Mouse (Mus musculus) small intestine, adult 2 months (tissue): ENCODE measurements around the gene Sdcbp2. TPM values are rescaled to one million over a fixed set of nuclear protein-coding genes. Genes with fewer than 3 reads are reported as not detected.
A peak's percentile ranks its signal among the peaks of the same experiment; 100 is the strongest.

Experiments
- H3K27ac ChIP-seq: fragments of 200-500 bp; 2 replicates; pipeline ENCODE4 v1.5.1; 2012; ENCODE audit warnings: low read depth, low read length, control low read depth, inconsistent platforms; ENCODE audit not compliant: insufficient read depth
- H3K27me3 ChIP-seq: fragments of 200-500 bp; 2 replicates; pipeline ENCODE4 v1.6.1; 2012; ENCODE audit warnings: mild to moderate bottlenecking, moderate library complexity, low read length, inconsistent platforms; ENCODE audit not compliant: control insufficient read depth, insufficient read depth
- H3K36me3 ChIP-seq: fragments of 200-500 bp; 2 replicates; pipeline ENCODE4 v1.6.1; 2012; ENCODE audit warnings: mild to moderate bottlenecking, low read length, control low read depth, inconsistent platforms; ENCODE audit not compliant: control insufficient read depth, insufficient read depth
- H3K4me1 ChIP-seq: fragments of 200-500 bp; 2 replicates; pipeline ENCODE4 v1.6.1; 2012; ENCODE audit warnings: low read length, inconsistent platforms, mixed read lengths; ENCODE audit not compliant: control insufficient read depth, insufficient read depth, insufficient read length
- H3K4me3 ChIP-seq: fragments of 200-500 bp; 2 replicates; pipeline ENCODE4 v1.5.1; 2012; ENCODE audit warnings: low read depth, mild to moderate bottlenecking, control low read depth, inconsistent platforms, low read length, moderate library complexity
- CTCF ChIP-seq: fragments of 200-500 bp; IDR thresholded peaks from 2 replicates; pipeline ENCODE4 v1.5.1; 2012; ENCODE audit warnings: low read depth, mild to moderate bottlenecking, control low read depth, inconsistent platforms, low read length, moderate library complexity, mixed read lengths; ENCODE audit not compliant: insufficient replicate concordance, insufficient read length; ENCODE audit errors: extremely low read depth
- POLR2A ChIP-seq: fragments of 200-500 bp; IDR thresholded peaks from 2 replicates; pipeline ENCODE4 v1.6.1; 2012; ENCODE audit warnings: low read depth, mild to moderate bottlenecking, control low read depth, inconsistent platforms, low read length, moderate library complexity
- WGBS: fragments of 180-500 bp; shearing (Covaris S2); methylation state at CpG from one replicate; pipeline ENCODE4 v1.1.7; 2018; 5-methylcytosine and 5-hydroxymethylcytosine counted together
- polyA plus RNA-seq: library from polyadenylated mRNA; depleted of rRNA; stranded (reverse); fragments of >200 nt; gene quantifications from 2 replicates; pipeline ENCODE4 v1.2.3, GENCODE M21; 2012

The Sdcbp2 gene
- polyA plus RNA-seq, 1 experiment: 228 TPM

DNA sequence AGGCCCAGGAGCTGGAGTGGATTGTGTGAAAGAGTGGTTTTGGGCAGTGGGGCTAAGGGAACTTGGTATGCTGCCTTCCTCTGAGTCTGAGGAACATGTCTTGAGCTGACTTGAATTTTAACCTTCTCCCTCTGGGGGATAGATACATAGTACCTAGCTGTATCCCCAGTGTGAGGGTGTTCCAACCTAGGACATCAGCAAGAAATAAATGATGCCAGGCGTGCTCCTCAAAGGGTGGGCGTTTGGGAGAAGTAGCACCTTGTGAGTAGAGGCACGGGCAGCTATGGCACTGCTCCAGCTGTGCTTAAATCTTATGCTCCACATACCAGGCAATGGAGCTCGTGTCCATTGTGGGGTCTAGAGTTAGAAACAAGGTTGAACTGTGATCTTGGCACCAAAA is 25.9 kb upstream of the Sdcbp2 start:
- TF ChIP-seq POLR2A: no peak
- TF ChIP-seq CTCF: no peak
- Histone ChIP-seq H3K27me3 (no peaks in the 10 kb centered on the region), H3K4me1 (peaks cover 34% of the 10 kb centered on the region), H3K36me3 (peaks cover 15% of the 10 kb centered on the region; the same call in 1 of the 2 replicates), H3K27ac (no peak overlapping the region), H3K4me3 (no peak overlapping the region)
- 85% methylated on average over 4 of the region's 4 CpGs for WGBS

- peaks cover 14% of the 10 kb centered on the region for H3K36me3 ChIP-seq
- H3K4me1 ChIP-seq: peaks cover 26% of the 10 kb centered on the region
- WGBS: 81% methylated on average over 3 of the region's 3 CpGs
- no peaks in the 10 kb centered on the region for H3K27me3 ChIP-seq
- no peak for TF ChIP-seq POLR2A
- TF ChIP-seq CTCF: no peak
- no peak overlapping the region for H3K4me3 ChIP-seq
- no peak overlapping the region for H3K27ac ChIP-seq
These were observed 22.8 kb upstream of the Sdcbp2 start for GRCm38 (mm10) chr2:151549615-151550121.

- no peak overlapping the region for H3K4me3 ChIP-seq
- peak overlapping the region; percentile 95 for H3K27ac ChIP-seq
- peaks cover 12% of the 10 kb centered on the region; the same call in 1 of the 2 replicates for H3K4me1 ChIP-seq
- peaks cover 23% of the 10 kb centered on the region for H3K36me3 ChIP-seq
- no peaks in the 10 kb centered on the region for H3K27me3 ChIP-seq
- 42% methylated on average over 7 of the region's 7 CpGs for WGBS
- TF ChIP-seq CTCF: no peak
- no peak for TF ChIP-seq POLR2A
These were observed 9.2 kb upstream of the Sdcbp2 start for GRCm38 (mm10) chr2:151562930-151563921.

DNA sequence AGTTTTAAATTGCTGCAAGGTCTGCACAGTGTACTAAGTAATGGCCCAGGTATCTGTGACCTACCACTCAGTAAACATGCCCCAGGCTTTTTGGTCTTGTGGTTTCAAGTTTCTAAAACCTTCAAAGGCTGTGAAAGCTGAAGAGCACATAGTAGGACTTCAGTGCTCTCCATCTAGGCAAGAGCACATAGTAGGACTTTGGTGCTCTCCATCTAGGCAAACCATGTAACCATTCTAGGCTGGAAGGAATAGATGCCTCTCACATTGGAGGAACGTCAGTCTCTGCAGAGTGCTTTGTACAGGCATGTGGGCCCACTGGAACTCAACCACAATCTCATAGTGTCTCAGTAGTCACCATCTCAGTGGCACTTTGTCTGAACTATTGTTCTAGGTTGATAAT is 8.4 kb upstream of the Sdcbp2 start:
- TF ChIP-seq CTCF (no peak), POLR2A (no peak)
- Histone ChIP-seq H3K27ac (peak overlapping the region; percentile 95), H3K4me3 (no peak overlapping the region), H3K27me3 (no peaks in the 10 kb centered on the region), H3K36me3 (peaks cover 19% of the 10 kb centered on the region), H3K4me1 (peaks cover 12% of the 10 kb centered on the region; the same call in 1 of the 2 replicates)
- 92% methylated on average over 1 of the region's 1 CpGs for WGBS

DNA sequence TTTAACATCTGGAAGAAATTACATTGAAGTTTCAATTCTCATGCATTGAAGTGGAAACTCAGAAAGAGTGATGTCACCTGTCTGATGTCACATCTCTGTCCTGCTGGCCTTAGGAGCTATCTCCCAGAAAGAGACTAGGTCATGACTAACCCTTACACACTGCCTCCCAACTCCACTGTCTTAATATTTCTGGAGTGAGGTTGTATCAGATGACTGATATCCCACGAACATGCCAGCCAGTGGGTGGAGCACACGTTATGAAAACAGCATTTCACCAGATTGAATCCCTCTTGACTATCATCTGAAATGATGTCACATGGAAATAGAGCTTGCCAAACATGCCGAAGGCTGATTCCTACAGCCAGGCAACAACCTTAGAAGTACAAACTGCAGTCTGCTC is 7.4 kb upstream of the Sdcbp2 start:
- TF ChIP-seq CTCF (no peak), POLR2A (no peak)
- H3K27ac ChIP-seq: no peak overlapping the region
- WGBS: 41% methylated on average over 3 of the region's 3 CpGs
- H3K36me3 ChIP-seq: peaks cover 11% of the 10 kb centered on the region
- no peaks in the 10 kb centered on the region for H3K27me3 ChIP-seq
- H3K4me1 ChIP-seq: peaks cover 12% of the 10 kb centered on the region; the same call in 1 of the 2 replicates
- H3K4me3 ChIP-seq: no peak overlapping the region

- Histone ChIP-seq H3K27ac (no peak overlapping the region), H3K36me3 (peaks cover 2% of the 10 kb centered on the region), H3K4me1 (peaks cover 13% of the 10 kb centered on the region; the same call in 1 of the 2 replicates), H3K4me3 (no peak overlapping the region), H3K27me3 (no peaks in the 10 kb centered on the region)
- TF ChIP-seq CTCF (no peak), POLR2A (no peak)
- WGBS: 83% methylated on average over 6 of the region's 6 CpGs
These were observed 5.6 kb upstream of the Sdcbp2 start for GRCm38 (mm10) chr2:151566856-151567255.

DNA sequence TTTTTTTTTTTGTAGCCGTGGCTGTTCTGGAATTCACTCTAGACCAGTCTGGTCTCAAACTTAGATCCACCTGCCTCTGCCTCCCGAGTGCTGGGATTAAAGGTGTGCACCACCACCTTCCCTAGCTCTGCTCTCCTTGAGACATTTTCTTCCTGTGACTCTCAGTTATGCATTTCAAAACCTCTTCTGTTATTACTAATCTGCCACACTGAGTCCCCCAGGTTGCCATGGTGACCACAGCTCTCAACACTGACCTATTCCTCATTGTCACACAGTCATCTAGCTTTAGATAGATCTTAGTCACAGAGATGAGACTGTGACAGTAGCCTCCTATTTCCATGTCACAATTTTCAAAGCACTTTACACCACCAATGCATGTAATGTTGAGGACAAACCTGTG is 3.0 kb upstream of the Sdcbp2 start:
- 82% methylated on average over 2 of the region's 2 CpGs for WGBS
- H3K4me3 ChIP-seq: no peak overlapping the region
- H3K27ac ChIP-seq: no peak overlapping the region
- peaks cover 6% of the 10 kb centered on the region for H3K4me1 ChIP-seq
- H3K36me3 ChIP-seq: no peaks in the 10 kb centered on the region; the same call in 1 of the 2 replicates
- no peak for TF ChIP-seq POLR2A
- no peak for TF ChIP-seq CTCF
- H3K27me3 ChIP-seq: no peaks in the 10 kb centered on the region
